Mouse (Mus musculus) retina, postnatal 1 day (tissue): ENCODE data around the gene Olfr12.
A peak's percentile ranks its signal among the peaks of the same experiment; 100 is the strongest.

Experiments
- DNase-seq: peaks from one replicate; pipeline ENCODE4 v3.0.0-alpha.2; 2012

Olfr12 gene

GRCm38 (mm10) chr1:92641514-92642272 is 24.1 kb downstream of the Olfr12 start, which contains the start of gene Cops9:
Cops9 (minus strand) TSS chr1:92641985.
- peak; percentile 97 for DNase-seq

GRCm38 (mm10) chr1:92643691-92644090 is 26.1 kb downstream of the Olfr12 start:
- no peak for DNase-seq

GRCm38 (mm10) chr1:92644916-92645315 is 27.3 kb downstream of the Olfr12 start:
- DNase-seq: no peak

GRCm38 (mm10) chr1:92646111-92646510 is 28.5 kb downstream of the Olfr12 start:
- DNase-seq: no peak

- DNase-seq: no peak
Measured at GRCm38 (mm10) chr1:92646601-92647000, 29.0 kb downstream of the Olfr12 start.

GRCm38 (mm10) chr1:92647026-92647425 is 29.4 kb downstream of the Olfr12 start:
- no peak for DNase-seq

GRCm38 (mm10) chr1:92647752-92648151 is 30.2 kb downstream of the Olfr12 start:
- peak; percentile 89 for DNase-seq

- DNase-seq: no peak
Measured at GRCm38 (mm10) chr1:92648197-92648596, 30.6 kb downstream of the Olfr12 start.

- peak; percentile 82 for DNase-seq
Measured at GRCm38 (mm10) chr1:92648673-92649072, 31.1 kb downstream of the Olfr12 start, which contains the start of gene Otos. Otos (minus strand) TSS chr1:92648841.

GRCm38 (mm10) chr1:92651467-92651866 is 33.9 kb downstream of the Olfr12 start:
- no peak for DNase-seq

GRCm38 (mm10) chr1:92653179-92653578 is 35.6 kb downstream of the Olfr12 start:
- DNase-seq: no peak

GRCm38 (mm10) chr1:92654676-92655075 is 37.1 kb downstream of the Olfr12 start:
- DNase-seq: no peak

GRCm38 (mm10) chr1:92657025-92657820 is 39.6 kb downstream of the Olfr12 start:
- DNase-seq: no peak

- no peak for DNase-seq
Measured at GRCm38 (mm10) chr1:92659392-92659791, 41.8 kb downstream of the Olfr12 start.

- no peak for DNase-seq
Measured at GRCm38 (mm10) chr1:92667106-92667505, 49.5 kb downstream of the Olfr12 start.

GRCm38 (mm10) chr1:92669430-92669829 is 51.8 kb downstream of the Olfr12 start:
- DNase-seq: no peak

- no peak for DNase-seq
Measured at GRCm38 (mm10) chr1:92671326-92671725, 53.7 kb downstream of the Olfr12 start.
